Mouse (Mus musculus) liver, adult 2 months (tissue): Measurements from ENCODE around the gene Mlip. TPM values are rescaled to one million over a fixed set of nuclear protein-coding genes. Genes with fewer than 3 reads are reported as not detected.

Experiments
- DNase-seq: peaks from one replicate; pipeline ENCODE4 v3.0.0-alpha.2; 2011; ENCODE audit warnings: low read depth, low spot score; ENCODE audit errors: extremely low read depth
- H3K27ac ChIP-seq: fragments of 200-500 bp; replicated peaks from 2 replicates; pipeline ENCODE4 v1.5.1; 2012; ENCODE audit warnings: low read depth, mild to moderate bottlenecking, control low read depth, inconsistent platforms, low read length; ENCODE audit not compliant: insufficient read depth
- H3K27me3 ChIP-seq: fragments of 200-500 bp; 2 replicates; pipeline ENCODE4 v1.6.1; 2012; ENCODE audit warnings: mild to moderate bottlenecking, moderate library complexity, low read length, inconsistent platforms; ENCODE audit not compliant: control insufficient read depth, insufficient read depth
- H3K36me3 ChIP-seq: fragments of 200-500 bp; 2 replicates; pipeline ENCODE4 v1.6.1; 2012; ENCODE audit warnings: low read length, inconsistent platforms; ENCODE audit not compliant: control insufficient read depth, insufficient read depth
- H3K4me1 ChIP-seq: fragments of 200-500 bp; 2 replicates; pipeline ENCODE4 v1.6.1; 2011; ENCODE audit warnings: low read length; ENCODE audit not compliant: control insufficient read depth, insufficient read depth
- H3K4me3 ChIP-seq: fragments of 200-500 bp; 2 replicates; pipeline ENCODE4 v1.5.1; 2011; ENCODE audit warnings: low read depth, mild to moderate bottlenecking, control low read depth, low read length, moderate library complexity; ENCODE audit not compliant: insufficient read depth
- H3K79me2 ChIP-seq: fragments of 200-500 bp; 2 replicates; pipeline ENCODE4 v1.6.1; 2012; ENCODE audit warnings: inconsistent platforms, mild to moderate bottlenecking, low read length, moderate library complexity; ENCODE audit not compliant: control insufficient read depth, insufficient read depth
- H3K9ac ChIP-seq: fragments of 200-500 bp; 2 replicates; pipeline ENCODE4 v1.6.1; 2012; ENCODE audit warnings: low read depth, mild to moderate bottlenecking, control low read depth, inconsistent platforms, low read length
- CTCF ChIP-seq: fragments of 200-500 bp; IDR thresholded peaks from 2 replicates; pipeline ENCODE4 v1.5.1; 2011; ENCODE audit warnings: low read depth, low read length, control low read depth
- POLR2A ChIP-seq: fragments of 200-500 bp; IDR thresholded peaks from 2 replicates; pipeline ENCODE4 v1.6.1; 2011; ENCODE audit warnings: low read length, control low read depth; ENCODE audit not compliant: insufficient read depth; ENCODE audit errors: extremely low read depth
- WGBS: fragments of 180-500 bp; shearing (Covaris S2); methylation state at CpG from one replicate; pipeline ENCODE4 v1.1.7; 2018; 5-methylcytosine and 5-hydroxymethylcytosine counted together
- polyA plus RNA-seq: library from polyadenylated mRNA; depleted of rRNA; stranded (reverse); fragments of >200 nt; gene quantifications from 2 replicates; pipeline ENCODE4 v1.2.3, GENCODE M21; 2012
- total RNA-seq: library from RNA; depleted of rRNA; stranded (reverse); fragments of >200 nt; gene quantifications from 2 replicates; pipeline ENCODE4 v1.2.3, GENCODE M21; 2014

Mlip gene
- total and polyA plus RNA-seq, 2 experiments = not detected

DNA sequence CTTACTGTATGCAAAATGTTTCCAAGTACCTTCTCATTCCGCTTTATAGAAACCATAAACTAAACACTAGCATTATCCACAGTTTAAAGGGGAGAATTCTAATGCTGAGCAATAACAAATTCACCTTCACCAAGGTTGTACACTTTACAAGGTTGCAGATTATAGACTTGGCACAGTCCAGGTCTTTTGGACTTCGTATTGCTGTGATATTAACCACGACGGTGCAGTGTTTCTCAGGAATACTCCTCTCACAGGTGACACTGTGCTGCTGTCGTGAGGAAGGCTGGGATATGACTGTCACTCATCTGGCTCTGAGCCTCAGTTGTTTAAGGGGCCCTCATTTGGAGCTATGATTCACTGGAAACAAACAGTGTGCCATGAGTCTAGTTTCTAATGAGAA, 75.5 kb downstream of the Mlip start:
- H3K4me3 ChIP-seq = no peak overlapping the region
- H3K27me3 ChIP-seq = no peaks in the 10 kb centered on the region
- TF ChIP-seq POLR2A = no peak
- TF ChIP-seq CTCF = no peak
- no peak overlapping the region for H3K27ac ChIP-seq
- WGBS = 70% methylated on average over 5 of the region's 5 CpGs
- DNase-seq = no peak
- no peaks in the 10 kb centered on the region for H3K4me1 ChIP-seq
- H3K36me3 ChIP-seq = no peaks in the 10 kb centered on the region
- no peak overlapping the region for H3K9ac ChIP-seq
- no peaks in the 10 kb centered on the region for H3K79me2 ChIP-seq

DNA sequence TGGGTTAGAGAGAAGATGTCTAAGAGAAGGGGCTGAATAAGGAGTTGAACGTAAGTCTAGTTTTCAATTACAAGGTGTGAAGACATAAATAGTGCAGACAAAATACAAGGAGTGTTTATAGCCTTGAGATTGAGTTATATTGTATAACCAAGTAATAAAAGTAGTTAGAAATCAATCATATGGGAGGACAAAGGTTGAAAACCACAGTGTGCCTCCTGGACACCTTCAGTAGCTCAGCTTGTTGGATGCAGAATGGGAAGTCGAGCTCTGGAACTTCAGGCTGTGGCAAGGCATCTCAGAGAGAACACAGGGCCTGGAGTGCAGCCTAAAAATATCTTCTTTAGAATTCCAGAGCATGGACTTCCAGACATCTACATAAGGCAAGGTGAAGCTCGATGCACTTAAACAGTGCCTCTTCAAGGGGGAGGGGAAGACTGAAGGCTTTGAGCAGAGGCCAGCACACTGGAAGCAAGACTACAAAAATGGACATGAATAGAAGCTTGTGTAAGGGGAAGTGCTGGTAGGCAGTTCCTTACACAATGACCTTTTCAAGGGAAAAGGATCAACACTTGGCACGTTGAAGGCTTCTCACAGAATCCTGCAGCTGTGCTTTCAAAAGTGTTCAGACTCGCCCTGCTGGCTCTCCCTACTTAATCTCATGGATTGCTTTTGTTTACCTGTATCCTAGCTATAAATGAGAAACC, 76.2 kb downstream of the Mlip start:
- Histone ChIP-seq H3K36me3 (no peaks in the 10 kb centered on the region), H3K79me2 (no peaks in the 10 kb centered on the region), H3K27ac (no peak overlapping the region), H3K4me3 (no peak overlapping the region), H3K27me3 (no peaks in the 10 kb centered on the region), H3K9ac (no peak overlapping the region), H3K4me1 (no peaks in the 10 kb centered on the region)
- DNase-seq = no peak
- no peak for TF ChIP-seq POLR2A
- TF ChIP-seq CTCF = no peak
- WGBS = 73% methylated on average over 5 of the region's 5 CpGs

- WGBS = 82% methylated on average over 4 of the region's 4 CpGs
- no peaks in the 10 kb centered on the region for H3K79me2 ChIP-seq
- no peaks in the 10 kb centered on the region for H3K36me3 ChIP-seq
- H3K4me3 ChIP-seq = no peak overlapping the region
- no peaks in the 10 kb centered on the region for H3K4me1 ChIP-seq
- DNase-seq = no peak
- no peaks in the 10 kb centered on the region for H3K27me3 ChIP-seq
- H3K27ac ChIP-seq = no peak overlapping the region
- H3K9ac ChIP-seq = no peak overlapping the region
- TF ChIP-seq CTCF (no peak), POLR2A (no peak)
Observed at GRCm38 (mm10) chr9:77272727-77273126, 80.0 kb downstream of the Mlip start.

DNA sequence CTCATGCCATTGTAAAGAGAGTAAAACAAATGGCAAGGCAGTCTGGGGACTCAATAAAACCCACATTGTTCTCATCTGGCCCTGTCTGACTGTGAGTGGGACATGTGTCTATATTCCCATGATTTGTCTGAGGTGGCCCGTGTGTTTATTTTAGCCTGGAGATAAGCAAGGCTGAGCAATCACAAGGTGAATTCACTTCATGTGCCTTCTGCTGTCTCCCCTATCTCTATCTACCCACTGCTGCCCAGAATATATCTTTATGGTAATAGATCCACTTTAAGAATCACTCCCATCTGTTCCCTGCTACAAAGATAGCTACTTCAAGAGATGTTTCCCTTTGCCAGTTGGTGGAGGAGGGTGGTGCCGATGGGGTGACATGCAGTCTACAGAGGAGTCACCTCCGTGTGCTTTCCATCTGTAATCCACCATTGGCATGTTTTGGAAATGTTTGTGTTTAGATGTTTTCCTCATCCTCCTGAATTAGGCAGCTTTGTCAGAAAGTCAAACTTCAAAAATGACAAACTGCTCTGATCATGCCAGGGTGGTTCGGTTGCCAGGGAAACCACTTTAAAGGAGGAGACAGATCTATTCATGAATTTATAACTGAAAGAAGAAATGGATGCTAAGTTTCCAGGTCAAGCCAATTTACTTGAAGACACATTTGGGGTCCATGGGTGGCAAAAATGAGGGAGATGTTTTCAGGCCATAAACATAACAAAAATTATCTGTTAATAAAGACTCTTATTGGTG, 87.3 kb downstream of the Mlip start:
- Histone ChIP-seq H3K4me1 (no peaks in the 10 kb centered on the region), H3K27ac (no peak overlapping the region), H3K79me2 (no peaks in the 10 kb centered on the region), H3K36me3 (no peaks in the 10 kb centered on the region), H3K27me3 (no peaks in the 10 kb centered on the region), H3K9ac (no peak overlapping the region), H3K4me3 (no peak overlapping the region)
- no peak for DNase-seq
- WGBS = 77% methylated on average over 4 of the region's 4 CpGs
- TF ChIP-seq POLR2A (no peak), CTCF (no peak)

DNA sequence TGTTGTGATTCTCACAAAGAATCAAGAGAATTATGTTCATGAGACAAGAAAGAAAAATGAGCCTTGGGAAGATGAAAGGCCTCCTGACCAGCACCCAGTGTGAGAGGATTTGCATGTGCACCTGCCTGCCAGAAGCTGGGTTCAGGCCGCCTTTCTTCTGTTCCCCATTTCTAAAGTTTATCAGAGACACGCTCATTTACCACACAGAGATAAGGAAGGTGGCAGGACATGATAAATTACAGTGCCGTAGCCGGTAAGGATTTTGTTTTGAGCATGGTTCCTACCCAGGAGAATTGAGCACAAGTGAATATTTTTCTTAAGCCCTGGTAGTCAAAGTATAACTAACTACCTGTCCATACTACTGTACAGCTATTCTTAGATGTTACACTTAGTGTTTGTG, 93.7 kb downstream of the Mlip start:
- H3K27me3 ChIP-seq = no peaks in the 10 kb centered on the region
- no peak for DNase-seq
- 59% methylated on average over 4 of the region's 4 CpGs for WGBS

GRCm38 (mm10) chr9:77258265-77258664, 94.5 kb downstream of the Mlip start:
- Histone ChIP-seq H3K27me3 (no peaks in the 10 kb centered on the region), H3K4me1 (no peaks in the 10 kb centered on the region), H3K9ac (no peak overlapping the region), H3K36me3 (no peaks in the 10 kb centered on the region), H3K79me2 (no peaks in the 10 kb centered on the region), H3K4me3 (no peak overlapping the region), H3K27ac (no peak overlapping the region)
- DNase-seq = no peak
- 74% methylated on average over 6 of the region's 6 CpGs for WGBS
- TF ChIP-seq POLR2A (no peak), CTCF (no peak)

More for the DNA sequence above, 93.7 kb downstream of the Mlip start:
- no peaks in the 10 kb centered on the region for H3K36me3 ChIP-seq
- no peak overlapping the region for H3K27ac ChIP-seq
- no peak for TF ChIP-seq CTCF
- TF ChIP-seq POLR2A = no peak
- H3K4me1 ChIP-seq = no peaks in the 10 kb centered on the region
- no peaks in the 10 kb centered on the region for H3K79me2 ChIP-seq
- H3K9ac ChIP-seq = no peak overlapping the region
- H3K4me3 ChIP-seq = no peak overlapping the region
